In the genomic region with DNA sequence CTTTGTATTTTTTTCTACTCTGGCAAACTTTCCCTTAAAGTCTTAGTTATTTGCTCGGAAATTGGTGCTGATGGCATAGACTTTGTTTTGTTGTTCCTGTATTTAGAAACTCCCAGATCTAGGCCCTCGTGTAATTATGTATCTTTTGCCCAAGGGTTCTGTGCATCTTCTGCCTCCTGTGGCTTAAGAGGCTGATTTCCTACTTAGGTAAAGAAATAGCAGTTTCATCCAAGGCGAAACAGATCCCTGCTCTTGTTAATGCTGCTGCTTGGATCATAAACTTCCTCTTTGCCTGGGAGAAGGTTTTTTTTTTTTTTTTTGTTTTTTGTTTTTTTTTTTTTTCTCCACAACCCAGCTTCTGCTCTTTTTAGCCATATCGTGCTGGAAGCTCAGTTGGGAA, we compare ENCODE assay signal across 8 mouse cellular contexts. TPM values are rescaled to one million over a fixed set of nuclear protein-coding genes. Genes with fewer than 3 reads are reported as not detected.
DNase-seq lines count a peak whose midpoint lies in the region; ATAC-seq lines count a peak whose summit lies in the region.

No protein-coding gene starts in this region.

- H3K9me3 ChIP-seq in heart, embryonic 14.5 days (ENCODE audit: control insufficient read depth, low read length) = no peaks in the 10 kb centered on the region
- H3K9me3 ChIP-seq in heart, embryonic 12.5 days (replicated peaks) = no peaks in the 10 kb centered on the region
- no peaks in the 10 kb centered on the region for H3K9me3 ChIP-seq in forebrain, embryonic 16.5 days (ENCODE audit: control insufficient read depth, low read length)
- H3K9me3 ChIP-seq in midbrain, embryonic 10.5 days (replicated peaks) = no peaks in the 10 kb centered on the region

- DNase-seq in NIH3T3 (ENCODE audit: low read depth) = peak; percentile 51
- DNase-seq in midbrain, embryonic 10.5 days (ENCODE audit: low spot score) = no peak
- no peak for DNase-seq in testis, postnatal 14 days (ENCODE audit: low spot score)

- H3K4me1 ChIP-seq in heart, embryonic 14.5 days (ENCODE audit: control insufficient read depth in 2 of 2, insufficient read depth in 2 of 2, low read length in 2 of 2) = peaks cover 0 to 5% of the 10 kb centered on the region in 2 experiments; a peak in 2 of 4 replicates
- H3K4me1 ChIP-seq in heart, embryonic 12.5 days (replicated peaks) = peaks cover 7% of the 10 kb centered on the region; the same call in 1 of the 2 replicates
- peaks cover 25% of the 10 kb centered on the region for H3K4me1 ChIP-seq in forebrain, embryonic 16.5 days (replicated peaks; ENCODE audit: control insufficient read depth, insufficient read depth, low read length)
- H3K4me1 ChIP-seq in midbrain, embryonic 10.5 days = peaks cover 41% of the 10 kb centered on the region

- H3K4me3 ChIP-seq in heart, embryonic 14.5 days (ENCODE audit: control insufficient read depth in 1 of 2, insufficient read depth in 1 of 2, low read depth in 1 of 2, low read length in 2 of 2) = 0 out of 4 replicates have a peak overlapping the region, but pooled peaks of 1 of the 2 experiments have one; percentile 93
- H3K4me3 ChIP-seq in heart, embryonic 12.5 days = no peak overlapping the region
- H3K4me3 ChIP-seq in forebrain, embryonic 16.5 days (replicated peaks; ENCODE audit: low read length) = no peak overlapping the region
- H3K4me3 ChIP-seq in midbrain, embryonic 10.5 days = peak overlapping the region; percentile 88; the same call in 1 of the 2 replicates

- 60% methylated on average over 4 of the region's 4 CpGs for WGBS in heart, embryonic 14.5 days
- 46% methylated on average over 4 of the region's 4 CpGs for WGBS in heart, embryonic 12.5 days
- 42% methylated on average over 4 of the region's 4 CpGs for WGBS in forebrain, embryonic 16.5 days
- WGBS in midbrain, embryonic 10.5 days = 58% methylated on average over 4 of the region's 4 CpGs

- peak overlapping the region in 1 of 2 experiments; percentile 100; a peak in 2 of 4 replicates for H3K27ac ChIP-seq in heart, embryonic 14.5 days (replicated peaks in 1 of 2; ENCODE audit: control insufficient read depth in 1 of 2, insufficient read depth in 1 of 2, low read depth in 2 of 2, low read length in 2 of 2)
- H3K27ac ChIP-seq in heart, embryonic 12.5 days (ENCODE audit: poor library complexity, severe bottlenecking) = no peak overlapping the region
- H3K27ac ChIP-seq in forebrain, embryonic 16.5 days (ENCODE audit: low read length) = no peak overlapping the region
- H3K27ac ChIP-seq in midbrain, embryonic 10.5 days (replicated peaks) = no peak overlapping the region

- H3K4me2 ChIP-seq in heart, embryonic 14.5 days (ENCODE audit: low read length) = peak overlapping the region; percentile 88
- no peak overlapping the region for H3K4me2 ChIP-seq in heart, embryonic 12.5 days
- peak overlapping the region; percentile 26 for H3K4me2 ChIP-seq in forebrain, embryonic 16.5 days (ENCODE audit: low read length)

- H3K9ac ChIP-seq in heart, embryonic 14.5 days (ENCODE audit: low read length) = peak overlapping the region; percentile 95
- H3K9ac ChIP-seq in heart, embryonic 12.5 days = no peak overlapping the region
- no peak overlapping the region for H3K9ac ChIP-seq in forebrain, embryonic 16.5 days (replicated peaks; ENCODE audit: low read depth, low read length)

- H3K36me3 ChIP-seq in heart, embryonic 14.5 days (ENCODE audit: control insufficient read depth, insufficient read depth, low read length) = peaks cover 5% of the 10 kb centered on the region; the same call in 1 of the 2 replicates
- no peaks in the 10 kb centered on the region for H3K36me3 ChIP-seq in heart, embryonic 12.5 days
- H3K36me3 ChIP-seq in forebrain, embryonic 16.5 days (ENCODE audit: control insufficient read depth, insufficient read depth) = no peaks in the 10 kb centered on the region
- no peaks in the 10 kb centered on the region for H3K36me3 ChIP-seq in midbrain, embryonic 10.5 days

- H3K27me3 ChIP-seq in heart, embryonic 14.5 days (ENCODE audit: control insufficient read depth, insufficient read depth, low read length) = no peaks in the 10 kb centered on the region
- H3K27me3 ChIP-seq in heart, embryonic 12.5 days (replicated peaks) = no peaks in the 10 kb centered on the region
- H3K27me3 ChIP-seq in forebrain, embryonic 16.5 days (replicated peaks; ENCODE audit: control insufficient read depth, insufficient read depth, low read length) = no peaks in the 10 kb centered on the region
- H3K27me3 ChIP-seq in midbrain, embryonic 10.5 days (ENCODE audit: low read depth, poor library complexity, severe bottlenecking) = no peaks in the 10 kb centered on the region

- no peak for ATAC-seq in heart, embryonic 14.5 days (ENCODE audit: insufficient number of reproducible peaks, insufficient read depth, low FRiP score, low read depth)
- ATAC-seq in heart, embryonic 12.5 days (ENCODE audit: insufficient number of reproducible peaks, low FRiP score) = no peak
- no peak for ATAC-seq in forebrain, embryonic 16.5 days
- ATAC-seq in frontal cortex, adult (ENCODE audit: low TSS enrichment) = no peak
- no peak for ATAC-seq in cerebellum, adult (ENCODE audit: insufficient number of reproducible peaks, low FRiP score, low TSS enrichment)

RNA-seq across cellular contexts. Expression of a gene that starts 2.3 kb away (rescaled TPM):
- 35.6 and 39.3 TPM in 2 replicates for polyA plus RNA-seq in heart, embryonic 14.5 days (2014; fragmentation: Nextera tagmentation; extraction: Ambion mirVana)
- polyA plus RNA-seq in heart, embryonic 12.5 days (2016; fragmentation: Nextera tagmentation; extraction: Ambion mirVana) = 95.0 and 95.1 TPM in 2 replicates
- polyA plus RNA-seq in forebrain, embryonic 16.5 days (2015; fragmentation: Nextera tagmentation; extraction: Ambion mirVana) = 72.2 and 80.1 TPM in 2 replicates
- polyA plus RNA-seq in midbrain, embryonic 10.5 days (2016; fragmentation: Nextera tagmentation; extraction: Ambion mirVana) = 68.9 and 71.0 TPM in 2 replicates
